Mouse (Mus musculus): ENCODE data around the gene Alox12b.

GRCm38 (mm10) chr11:69111865-69112264 is 44.9 kb upstream of the Alox12b start:
- TF ChIP-seq POLR2A (IDR thresholded peaks at IDR 0.05; ENCODE audit: low read depth, low read length) = no peak
- TF ChIP-seq CTCF (conservative IDR thresholded peaks at IDR 0.05; ENCODE audit: insufficient read depth, insufficient read length, low read depth, low read length) = no peak
